Mouse (Mus musculus): ENCODE measurements at regions not wholly inside any gene's neighbourhood (a gene's known extent, or its start where the extent isn't known, plus 50 kb on each side); places are given as distances from the start of the nearest gene placed in this dataset.
"Not testable (repeated sequence)": the region's sequence is repeated elsewhere in the genome, so short reads cannot be mapped to it uniquely, and the experiment has no call there.

- not testable (repeated sequence) for TF ChIP-seq GATA1 (IDR thresholded peaks at IDR 0.05; ENCODE audit: borderline replicate concordance, low read length); FLI1 (IDR thresholded peaks at IDR 0.05; ENCODE audit: low read length)
Observed at GRCm38 (mm10) chr4:21309239-21309638, 376.5 kb downstream of the Prdm13 start.
